Mouse (Mus musculus) kidney, embryonic 15.5 days (tissue): ENCODE results near the gene Gm28360. TPM values are rescaled to one million over a fixed set of nuclear protein-coding genes. Genes with fewer than 3 reads are reported as not detected.
"Not testable (repeated sequence)": the region's sequence is repeated elsewhere in the genome, so short reads cannot be mapped to it uniquely, and the experiment has no call there.

Experiments
- ATAC-seq: fragments of 200-750 bp; cut with Nextera tagmentation; replicated peaks from 2 replicates; pipeline ENCODE4 v1.8.0; 2017; ENCODE audit warnings: moderate TSS enrichment; ENCODE audit not compliant: low FRiP score
- H3K27ac ChIP-seq: fragments of 300-500 bp; sonication (generic); 2 replicates; pipeline ENCODE4 v1.5.1; 2015; ENCODE audit warnings: mild to moderate bottlenecking, inconsistent platforms
- H3K27me3 ChIP-seq: fragments of 300-500 bp; sonication (generic); 2 replicates; pipeline ENCODE4 v1.6.1; 2015; ENCODE audit warnings: inconsistent platforms
- H3K36me3 ChIP-seq: fragments of 300-500 bp; sonication (generic); 2 replicates; pipeline ENCODE4 v1.6.1; 2015; ENCODE audit warnings: inconsistent platforms
- H3K4me1 ChIP-seq: fragments of 300-500 bp; sonication (generic); 2 replicates; pipeline ENCODE4 v1.6.1; 2015; ENCODE audit warnings: inconsistent platforms
- H3K4me2 ChIP-seq: fragments of 300-500 bp; sonication (generic); 2 replicates; pipeline ENCODE4 v1.6.1; 2015; ENCODE audit warnings: moderate library complexity, mild to moderate bottlenecking, inconsistent platforms
- H3K4me3 ChIP-seq: fragments of 300-500 bp; sonication (generic); replicated peaks from 2 replicates; pipeline ENCODE4 v1.5.1; 2015; ENCODE audit warnings: mild to moderate bottlenecking, inconsistent platforms
- H3K9ac ChIP-seq: fragments of 300-500 bp; sonication (generic); 2 replicates; pipeline ENCODE4 v1.6.1; 2015; ENCODE audit warnings: mild to moderate bottlenecking, inconsistent platforms
- H3K9me3 ChIP-seq: fragments of 300-500 bp; sonication (generic); replicated peaks from 2 replicates; pipeline ENCODE4 v1.6.1; 2016; ENCODE audit warnings: inconsistent platforms
- WGBS: fragments of 180-500 bp; shearing (Covaris S2); methylation state at CpG from one replicate; pipeline ENCODE4 v1.1.7; 2015; ENCODE audit warnings: mixed read lengths; 5-methylcytosine and 5-hydroxymethylcytosine counted together
- polyA plus RNA-seq: library from polyadenylated mRNA; unstranded; fragments of >200 nt; fragmentation: Nextera tagmentation; extraction: Ambion mirVana; gene quantifications from 2 replicates; pipeline ENCODE4 v1.2.1, GENCODE M21; 2015

Gene Gm28360
- polyA plus RNA-seq = not detected in 2 replicates

DNA sequence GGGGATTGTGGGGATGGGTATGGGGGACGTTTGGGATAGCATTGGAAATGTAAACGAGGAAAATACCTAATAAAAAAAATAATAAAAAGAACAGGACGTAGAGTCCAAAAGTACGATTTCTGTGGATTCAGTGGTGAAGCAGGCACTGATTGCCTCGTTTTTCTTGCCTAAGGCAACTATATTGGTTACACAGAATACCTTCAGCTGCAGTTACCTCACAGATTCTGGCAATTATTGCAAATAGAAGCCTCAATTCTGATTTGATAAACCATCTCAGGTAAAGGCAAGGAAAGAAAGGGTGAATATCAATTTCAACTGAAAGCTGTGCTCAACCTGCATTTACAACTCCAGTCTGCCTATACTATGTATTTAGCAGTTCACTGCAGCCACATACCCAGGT, at the start of gene Gm28360:
Gm28360 (plus strand) TSS at position 301 of the 400 bp plus-strand sequence.
- not testable (repeated sequence) for ATAC-seq, H3K27me3 ChIP-seq
- 73% methylated on average over 5 of the region's 5 CpGs for WGBS

GRCm38 (mm10) chr1:117780833-117781232, 49.0 kb upstream of the Gm28360 start, which contains the start of gene B020011L13Rik:
Gene B020011L13Rik, plus strand, starts transcription at chr1:117781133.
- H3K9ac ChIP-seq, ATAC-seq, H3K4me1 ChIP-seq, H3K36me3 ChIP-seq, H3K27me3 ChIP-seq, H3K4me2 ChIP-seq, H3K9me3 ChIP-seq, H3K4me3 ChIP-seq, H3K27ac ChIP-seq: not testable (repeated sequence)
- 65% methylated on average over 3 of the region's 3 CpGs for WGBS

More for the DNA sequence above, at the start of gene Gm28360:
- H3K4me2 ChIP-seq, H3K9ac ChIP-seq, H3K4me3 ChIP-seq, H3K4me1 ChIP-seq, H3K9me3 ChIP-seq, H3K27ac ChIP-seq, H3K36me3 ChIP-seq: not testable (repeated sequence)

- not testable (repeated sequence) for H3K4me3 ChIP-seq, ATAC-seq, H3K4me2 ChIP-seq, H3K27ac ChIP-seq, H3K9ac ChIP-seq, H3K27me3 ChIP-seq, H3K4me1 ChIP-seq, H3K9me3 ChIP-seq, H3K36me3 ChIP-seq
These were observed 13.6 kb upstream of the Gm28360 start for GRCm38 (mm10) chr1:117816271-117816670.

DNA sequence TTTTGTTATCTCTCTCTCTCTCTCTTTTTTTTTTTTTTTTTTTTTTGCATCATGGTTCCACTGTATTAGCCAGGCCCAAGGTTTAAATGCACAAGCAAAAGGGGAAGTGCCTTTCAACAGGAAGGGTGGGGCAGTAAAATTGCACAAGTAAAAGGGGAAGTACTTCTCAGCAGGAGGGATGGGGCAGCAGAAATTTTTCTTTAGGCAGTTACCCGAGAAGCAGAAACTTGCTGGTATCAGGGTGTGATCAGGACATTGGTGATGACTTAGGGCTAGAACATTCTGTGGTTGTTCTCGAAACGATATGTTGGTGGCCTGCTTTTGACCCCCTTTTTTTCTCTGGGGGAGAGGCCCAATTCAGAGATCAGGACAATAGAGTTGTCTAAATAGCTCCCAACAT, 21.8 kb downstream of the Gm28360 start:
- not testable (repeated sequence) for H3K4me2 ChIP-seq, H3K9me3 ChIP-seq, H3K4me3 ChIP-seq, ATAC-seq, H3K4me1 ChIP-seq, H3K36me3 ChIP-seq, H3K27ac ChIP-seq, H3K9ac ChIP-seq, H3K27me3 ChIP-seq
- 87% methylated on average over 3 of the region's 3 CpGs for WGBS

Other genes starting within 250 kb of the Gm28360 start
- gene Gm28363, start 132.9 kb upstream of the Gm28360 start, polyA plus RNA-seq = not detected in 2 replicates
- not detected in 2 replicates for gene B020011L13Rik, start 48.9 kb upstream of the Gm28360 start, polyA plus RNA-seq
- not detected in 2 replicates for gene Gm28168, start 97.9 kb downstream of the Gm28360 start, polyA plus RNA-seq
- not detected in 2 replicates for gene Gm7145, start 135.9 kb downstream of the Gm28360 start, polyA plus RNA-seq